Mouse (Mus musculus) B cell, adult 62 days (primary cell): Measurements from ENCODE around the gene Men1. TPM values are rescaled to one million over a fixed set of nuclear protein-coding genes. Genes with fewer than 3 reads are reported as not detected.

Experiments used
- total RNA-seq: library from RNA; stranded (reverse); gene quantifications from 4 replicates; pipeline ENCODE4 v1.2.4, GENCODE M21; 2023

Gene Men1
- 31.5 to 38.7 TPM (median 34.4 TPM) in 4 replicates for total RNA-seq

DNA sequence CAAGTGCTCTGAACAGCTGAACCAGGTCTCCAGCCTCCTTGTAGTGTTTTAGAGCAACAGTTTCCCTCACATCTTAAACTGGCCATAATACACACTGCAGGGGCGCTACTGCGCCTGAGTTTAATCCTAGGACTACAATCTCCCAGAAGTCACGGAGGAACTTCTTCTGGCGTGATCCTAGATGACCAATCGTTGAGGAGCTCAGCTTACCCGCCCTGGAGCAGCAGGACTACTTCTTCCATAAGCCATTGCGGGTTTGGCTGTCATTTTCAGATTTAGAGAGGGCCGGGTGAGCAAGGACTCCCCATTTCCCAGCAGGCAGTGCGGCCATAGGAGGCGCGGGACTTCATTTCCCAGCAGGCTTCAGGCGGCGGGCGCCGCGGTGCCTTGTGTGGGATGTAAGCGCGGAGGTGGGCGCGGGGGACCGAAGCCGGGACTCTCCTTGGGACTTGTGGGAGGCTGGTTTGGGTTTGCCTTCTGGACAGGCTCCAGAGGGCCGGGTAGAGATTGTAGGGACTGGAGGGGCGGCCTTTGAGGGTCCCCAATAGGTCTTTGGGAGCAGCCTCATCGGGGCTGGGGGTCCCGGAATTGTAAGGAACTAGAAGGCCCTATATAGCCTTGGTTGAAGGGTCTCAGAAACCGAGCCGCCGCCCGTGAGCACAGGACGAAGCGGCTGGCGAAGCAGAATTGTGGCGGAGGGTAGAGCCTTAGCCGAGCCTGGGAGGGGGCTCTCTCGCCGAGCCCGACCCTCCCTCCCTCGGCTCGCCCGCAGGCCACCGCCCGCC lies at the start of gene Men1:
Gene Men1 (plus strand): TSS at position 307 of the 785 bp plus-strand sequence.

DNA sequence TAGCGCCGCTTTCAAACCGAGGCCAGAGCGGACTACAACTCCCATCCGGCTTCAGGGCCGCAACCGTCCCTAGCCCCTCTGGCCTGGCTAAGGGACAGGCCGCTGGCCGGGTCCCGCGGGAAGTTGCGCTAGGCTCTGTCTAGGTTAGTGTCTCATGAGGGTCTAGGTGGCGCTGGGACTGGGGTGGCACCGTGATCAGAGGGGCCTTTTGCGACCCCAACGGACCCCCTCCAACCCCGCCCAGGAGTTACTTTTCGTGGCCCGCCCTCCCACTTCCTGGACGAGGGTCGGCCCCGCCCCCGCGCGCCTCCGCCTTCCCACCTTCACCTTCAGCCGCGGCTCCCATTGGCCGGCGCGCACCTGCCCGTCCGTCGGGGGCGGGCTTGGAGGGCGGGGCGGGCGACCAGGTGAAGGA lies 28.6 kb upstream of the Men1 start, which contains the start of gene Cdc42bpg:
Gene Cdc42bpg (plus strand): TSS at position 320 of the 415 bp plus-strand sequence.

DNA sequence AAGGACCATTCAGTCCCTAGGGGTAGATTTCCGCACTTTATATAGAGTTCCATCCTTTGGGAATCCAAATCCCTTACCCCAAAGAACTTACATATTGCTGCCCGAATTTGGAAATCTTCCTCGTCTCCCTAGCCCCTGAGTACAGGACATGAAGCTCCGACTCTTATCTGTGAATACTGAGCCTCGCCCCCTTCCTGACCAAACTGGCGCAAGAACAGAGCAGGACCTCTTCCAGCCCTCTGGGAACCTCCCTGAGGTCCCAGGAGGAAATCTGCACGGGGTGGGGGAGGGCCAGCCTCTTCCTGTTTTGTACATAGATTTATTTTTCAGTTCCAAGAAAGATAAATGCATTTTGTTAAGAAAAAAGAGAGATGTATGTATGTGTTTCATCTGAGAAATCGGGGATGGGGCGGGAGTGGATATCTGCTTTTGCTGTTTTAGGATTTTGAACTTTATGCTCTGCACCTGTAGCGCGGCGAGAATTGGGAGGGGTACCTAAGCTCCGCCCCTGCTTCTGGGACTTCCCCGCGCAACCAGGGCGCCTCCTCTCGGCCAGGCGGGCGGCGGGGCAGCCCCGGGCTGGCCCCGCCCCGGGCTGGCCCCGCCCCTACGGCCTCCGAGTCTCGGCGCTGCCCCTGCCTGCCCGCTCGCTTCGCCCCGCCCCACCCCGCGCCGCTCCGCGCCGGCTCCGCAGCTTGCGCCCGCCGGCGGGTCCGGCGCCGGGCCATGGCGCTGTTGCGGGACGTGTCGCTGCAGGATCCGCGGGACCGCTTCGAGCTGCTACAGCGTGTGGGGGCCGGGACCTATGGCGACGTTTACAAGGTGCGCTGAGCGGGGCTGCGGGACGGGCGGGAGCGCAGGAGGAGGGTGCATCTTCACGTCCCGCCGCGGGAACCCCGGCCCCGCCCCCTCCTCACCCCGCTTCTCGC lies 6.0 kb downstream of the Men1 start, which contains the start of gene Map4k2:
Gene Map4k2 (plus strand): TSS at position 612 of the 929 bp plus-strand sequence.

DNA sequence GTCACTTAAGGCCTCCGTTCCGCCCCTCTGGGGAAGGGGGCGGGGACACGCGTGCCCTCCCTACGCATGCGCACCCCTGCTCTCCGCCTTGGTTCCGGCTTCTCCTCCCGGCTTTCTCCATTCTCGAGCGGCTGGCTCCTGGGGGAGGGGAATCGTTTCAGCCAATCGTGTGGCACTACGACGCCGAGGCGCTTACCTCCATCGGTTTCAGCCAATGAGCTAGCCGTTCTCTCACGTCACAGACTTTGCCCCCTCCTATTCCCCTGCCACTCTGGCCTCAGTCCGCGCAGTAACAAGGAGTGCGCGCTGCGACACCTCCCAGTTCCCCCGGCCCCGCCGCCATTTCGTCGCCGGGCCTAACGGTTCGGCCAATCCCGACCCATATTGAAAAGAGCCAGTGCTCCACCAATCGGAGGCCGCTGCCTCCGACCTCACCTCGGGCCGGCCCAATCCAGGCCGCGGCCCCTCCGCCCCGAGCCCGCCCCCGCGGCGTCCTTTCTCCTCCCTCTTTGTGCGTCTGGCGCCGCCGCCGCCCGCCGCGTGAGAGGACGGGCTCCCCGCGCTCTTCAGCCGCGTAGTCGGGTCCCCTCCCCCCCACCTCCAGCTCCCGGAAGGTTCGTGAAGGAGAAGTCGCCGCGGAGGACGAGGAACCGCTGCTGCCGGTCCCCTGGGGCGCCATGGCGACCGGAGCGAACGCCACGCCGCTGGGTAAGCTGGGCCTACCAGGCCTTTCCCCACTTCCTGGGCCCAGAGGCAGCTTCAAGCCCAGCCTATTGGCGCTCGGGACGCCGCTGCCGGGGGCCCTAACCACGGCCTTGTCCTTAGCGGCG lies 28.8 kb downstream of the Men1 start, which contains the start of gene Sf1:
Gene Sf1 (plus strand): TSS at position 280 of the 830 bp plus-strand sequence.

DNA sequence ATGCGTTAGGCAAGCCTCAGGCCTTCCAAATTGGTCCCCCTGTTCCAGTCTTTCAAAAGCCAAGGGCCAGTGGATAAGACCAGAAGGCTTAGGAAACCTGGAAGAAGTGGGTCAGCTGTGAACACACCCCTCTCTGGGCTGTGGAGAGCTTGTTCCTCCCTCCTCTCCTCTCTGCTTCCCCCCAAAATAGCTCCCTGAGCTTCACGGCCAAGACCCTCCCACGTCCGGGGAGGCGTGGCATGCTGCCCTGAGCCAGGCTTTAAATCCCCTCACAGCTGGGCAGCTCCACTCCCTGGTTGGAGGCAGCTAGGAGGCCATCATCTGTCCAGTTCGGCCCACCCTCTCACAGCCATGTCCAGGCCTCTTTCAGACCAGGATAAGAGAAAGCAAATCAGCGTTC lies 49.3 kb downstream of the Men1 start, which contains the start of gene Pygm:
Gene Pygm (plus strand): TSS at position 272 of the 400 bp plus-strand sequence.

Other genes starting within 250 kb of the Men1 start
- 1.4 to 2.8 TPM (median 1.8 TPM) in 4 replicates for gene Cdca5, start 250.0 kb upstream of the Men1 start, total RNA-seq
- gene AC131692.1, start 240.6 kb upstream of the Men1 start, total RNA-seq, result 0.81 TPM in 1 of 4 replicates, not detected in the others
- not detected in 4 replicates for gene Naaladl1, start 229.2 kb upstream of the Men1 start, total RNA-seq
- gene Sac3d1, start 216.3 kb upstream of the Men1 start, total RNA-seq, result 6.4 to 8.9 TPM (median 8.8 TPM) in 4 replicates
- 31.0 to 37.8 TPM (median 33.7 TPM) in 4 replicates for gene Snx15, start 206.7 kb upstream of the Men1 start, total RNA-seq
- not detected in 4 replicates for gene Batf2, start 194.0 kb upstream of the Men1 start, total RNA-seq
- gene Arl2, start 193.4 kb upstream of the Men1 start, total RNA-seq, result 27.2 to 31.2 TPM (median 29.9 TPM) in 4 replicates
- not detected in 4 replicates for gene Majin, start 150.6 kb upstream of the Men1 start, total RNA-seq
- not detected in 4 replicates for gene Gpha2, start 108.6 kb upstream of the Men1 start, total RNA-seq
- 24.9 to 26.1 TPM (median 25.8 TPM) in 4 replicates for gene Ppp2r5b, start 99.1 kb upstream of the Men1 start, total RNA-seq
- 179 to 210 TPM (median 199 TPM) in 4 replicates for gene Atg2a, start 93.3 kb upstream of the Men1 start, total RNA-seq
- 271 to 293 TPM (median 280 TPM) in 4 replicates for gene Ehd1, start 58.3 kb upstream of the Men1 start, total RNA-seq
- gene Cdc42bpg, start 28.5 kb upstream of the Men1 start, total RNA-seq, result 13.0 to 21.1 TPM (median 19.9 TPM) in 4 replicates
- gene Map4k2, start 6.2 kb downstream of the Men1 start, total RNA-seq, result 580 to 628 TPM (median 615 TPM) in 4 replicates
- 968 to 1,062 TPM (median 1,047 TPM) in 4 replicates for gene Sf1, start 28.7 kb downstream of the Men1 start, total RNA-seq
- gene Pygm, start 49.4 kb downstream of the Men1 start, total RNA-seq, result 22.4 to 36.0 TPM (median 29.7 TPM) in 4 replicates
- 646 to 705 TPM (median 676 TPM) in 4 replicates for gene Rasgrp2, start 64.4 kb downstream of the Men1 start, total RNA-seq
- gene Nrxn2, start 83.8 kb downstream of the Men1 start, total RNA-seq, result 0.63 to 1.9 TPM (median 1.1 TPM) in 4 replicates
- gene Slc22a12, start 208.1 kb downstream of the Men1 start, total RNA-seq, result 0.67 TPM in 1 of 4 replicates, not detected in the others